Mouse (Mus musculus) small intestine, adult 2 months (tissue): ENCODE measurements around the gene Rasgef1b.

Source experiments
- CTCF ChIP-seq: fragments of 200-500 bp; IDR thresholded peaks from 2 replicates; pipeline ENCODE4 v1.5.1; 2012; ENCODE audit warnings: low read depth, mild to moderate bottlenecking, control low read depth, inconsistent platforms, low read length, moderate library complexity, mixed read lengths; ENCODE audit not compliant: insufficient replicate concordance, insufficient read length; ENCODE audit errors: extremely low read depth
- POLR2A ChIP-seq: fragments of 200-500 bp; IDR thresholded peaks from 2 replicates; pipeline ENCODE4 v1.6.1; 2012; ENCODE audit warnings: low read depth, mild to moderate bottlenecking, control low read depth, inconsistent platforms, low read length, moderate library complexity

DNA sequence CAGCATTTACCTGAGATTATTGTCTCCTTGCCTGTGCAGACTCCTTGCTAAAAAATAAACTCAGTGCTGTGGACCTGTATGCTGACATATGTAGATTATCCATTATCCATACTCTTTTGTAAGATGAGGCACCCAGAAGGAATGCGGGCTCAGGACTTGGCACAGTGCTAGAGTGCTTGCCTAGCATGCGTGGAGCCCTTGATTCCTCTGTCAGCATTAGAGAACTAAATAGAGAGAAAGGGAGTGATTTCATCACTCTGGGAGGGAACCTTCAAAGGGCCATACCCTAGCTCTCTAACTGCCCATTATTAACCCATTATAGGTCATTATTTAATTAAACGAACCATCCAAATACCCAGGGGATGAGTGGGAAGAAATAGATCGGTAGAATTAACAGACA lies 430.9 kb downstream of the Rasgef1b start:
- TF ChIP-seq CTCF (no peak), POLR2A (no peak)
